Mouse (Mus musculus) heart, embryonic 10.5 days (tissue): ENCODE results near the gene Sympk. TPM values are rescaled to one million over a fixed set of nuclear protein-coding genes. Genes with fewer than 3 reads are reported as not detected.

ENCODE experiments used
- DNase-seq: peaks from one replicate; pipeline ENCODE4 v3.0.0-alpha.2; 2017; ENCODE audit warnings: low spot score
- H3K27ac ChIP-seq: fragments of 300-500 bp; sonication (generic); 2 replicates; pipeline ENCODE4 v1.5.1; 2016; ENCODE audit warnings: mild to moderate bottlenecking
- H3K27me3 ChIP-seq: fragments of 300-500 bp; sonication (generic); 2 replicates; pipeline ENCODE4 v1.6.1; 2016; ENCODE audit warnings: mild to moderate bottlenecking; ENCODE audit not compliant: poor library complexity, insufficient read depth, severe bottlenecking
- H3K36me3 ChIP-seq: fragments of 300-500 bp; sonication (generic); 2 replicates; pipeline ENCODE4 v1.6.1; 2016; ENCODE audit warnings: mild to moderate bottlenecking, moderate library complexity
- H3K4me1 ChIP-seq: fragments of 300-500 bp; sonication (generic); 2 replicates; pipeline ENCODE4 v1.6.1; 2016; ENCODE audit warnings: mild to moderate bottlenecking
- H3K4me3 ChIP-seq: fragments of 300-500 bp; sonication (generic); 2 replicates; pipeline ENCODE4 v1.5.1; 2016; ENCODE audit warnings: mild to moderate bottlenecking, moderate library complexity
- H3K9me3 ChIP-seq: fragments of 300-500 bp; sonication (generic); 2 replicates; pipeline ENCODE4 v1.6.1; 2016; ENCODE audit warnings: mild to moderate bottlenecking, moderate library complexity
- WGBS: fragments of 180-500 bp; shearing (Covaris S2); methylation state at CpG from one replicate; pipeline ENCODE4 v1.1.7; 2016; 5-methylcytosine and 5-hydroxymethylcytosine counted together
- polyA plus RNA-seq: library from polyadenylated mRNA; unstranded; fragments of >200 nt; fragmentation: Nextera tagmentation; extraction: Ambion mirVana; gene quantifications from 2 replicates; pipeline ENCODE4 v1.2.1, GENCODE M21; 2016

Gene Sympk
- polyA plus RNA-seq: 34.0 and 44.5 TPM in 2 replicates

- H3K27me3 ChIP-seq: peaks cover 42% of the 10 kb centered on the region
- DNase-seq: peak; percentile 97
- H3K27ac ChIP-seq: peak within 1 kb of the TSS; percentile 95
- peak within 1 kb of the TSS; percentile 95 for H3K4me3 ChIP-seq
- peaks cover 29% of the 10 kb centered on the region for H3K4me1 ChIP-seq
- H3K9me3 ChIP-seq: no peaks in the 10 kb centered on the region
- H3K36me3 ChIP-seq: peaks cover 6% of the 10 kb centered on the region
- under 1% methylated on average over 47 of the region's 50 CpGs for WGBS
These were observed at the start of gene Sympk for GRCm38 (mm10) chr7:19024096-19024506. Gene Sympk, plus strand, starts transcription at chr7:19024377.

GRCm38 (mm10) chr7:18978381-18978780, 45.8 kb upstream of the Sympk start:
- 91% methylated on average over 9 of the region's 9 CpGs for WGBS
- Histone ChIP-seq H3K36me3 (no peaks in the 10 kb centered on the region), H3K27me3 (no peaks in the 10 kb centered on the region), H3K27ac (no peak overlapping the region), H3K9me3 (no peaks in the 10 kb centered on the region), H3K4me1 (no peaks in the 10 kb centered on the region), H3K4me3 (no peak overlapping the region)
- DNase-seq: no peak

GRCm38 (mm10) chr7:18986503-18986902, 37.7 kb upstream of the Sympk start:
- no peak for DNase-seq
- no peaks in the 10 kb centered on the region for H3K36me3 ChIP-seq
- H3K4me3 ChIP-seq: no peak overlapping the region
- H3K9me3 ChIP-seq: no peaks in the 10 kb centered on the region
- peaks cover 13% of the 10 kb centered on the region for H3K4me1 ChIP-seq
- no peak overlapping the region for H3K27ac ChIP-seq
- 63% methylated on average over 2 of the region's 2 CpGs for WGBS
- peaks cover 24% of the 10 kb centered on the region; the same call in 1 of the 2 replicates for H3K27me3 ChIP-seq

GRCm38 (mm10) chr7:18987100-18987499, 37.1 kb upstream of the Sympk start, which contains the start of gene Nanos2:
Gene Nanos2, plus strand, starts transcription at chr7:18987400.
- Histone ChIP-seq H3K4me3 (no peak within 1 kb of the TSS), H3K27ac (no peak within 1 kb of the TSS), H3K36me3 (no peaks in the 10 kb centered on the region), H3K27me3 (peaks cover 30% of the 10 kb centered on the region), H3K9me3 (no peaks in the 10 kb centered on the region), H3K4me1 (peaks cover 19% of the 10 kb centered on the region)
- 69% methylated on average over 2 of the region's 2 CpGs for WGBS
- no peak for DNase-seq

- Histone ChIP-seq H3K4me3 (no peak overlapping the region), H3K27ac (no peak overlapping the region), H3K27me3 (peaks cover 37% of the 10 kb centered on the region), H3K36me3 (no peaks in the 10 kb centered on the region), H3K9me3 (no peaks in the 10 kb centered on the region), H3K4me1 (peaks cover 23% of the 10 kb centered on the region)
- 61% methylated on average over 13 of the region's 13 CpGs for WGBS
- DNase-seq: no peak
These were observed 36.4 kb upstream of the Sympk start for GRCm38 (mm10) chr7:18987747-18988146.

- H3K4me1 ChIP-seq: peaks cover 23% of the 10 kb centered on the region
- H3K36me3 ChIP-seq: 0 out of 2 replicates have a peak, but pooled peaks cover under 1% of the 10 kb centered on the region
- H3K27me3 ChIP-seq: peaks cover 47% of the 10 kb centered on the region
- DNase-seq: no peak
- H3K9me3 ChIP-seq: no peaks in the 10 kb centered on the region
- no peak overlapping the region for H3K4me3 ChIP-seq
- H3K27ac ChIP-seq: no peak overlapping the region
- WGBS: 58% methylated on average over 6 of the region's 6 CpGs
These were observed 35.4 kb upstream of the Sympk start for GRCm38 (mm10) chr7:18988780-18989179.

- Histone ChIP-seq H3K36me3 (0 out of 2 replicates have a peak, but pooled peaks cover 2% of the 10 kb centered on the region), H3K4me3 (peak overlapping the region; percentile 62), H3K27ac (peak overlapping the region; percentile 82; the same call in 1 of the 2 replicates), H3K9me3 (no peaks in the 10 kb centered on the region), H3K4me1 (peaks cover 23% of the 10 kb centered on the region), H3K27me3 (peaks cover 50% of the 10 kb centered on the region)
- 14% methylated on average over 5 of the region's 5 CpGs for WGBS
- no peak for DNase-seq
These were observed 34.2 kb upstream of the Sympk start for GRCm38 (mm10) chr7:18989995-18990394.

GRCm38 (mm10) chr7:18990601-18991295, 33.4 kb upstream of the Sympk start, which contains the start of gene Mypop:
Gene Mypop, plus strand, starts transcription at chr7:18991245.
- under 1% methylated on average over 37 of the region's 37 CpGs for WGBS
- peak within 1 kb of the TSS; percentile 82 for H3K27ac ChIP-seq
- H3K9me3 ChIP-seq: no peaks in the 10 kb centered on the region
- peaks cover 23% of the 10 kb centered on the region for H3K4me1 ChIP-seq
- 0 out of 2 replicates have a peak, but pooled peaks cover 3% of the 10 kb centered on the region for H3K36me3 ChIP-seq
- DNase-seq: peak; percentile 100
- H3K4me3 ChIP-seq: peak within 1 kb of the TSS; percentile 62
- H3K27me3 ChIP-seq: peaks cover 50% of the 10 kb centered on the region

- H3K27me3 ChIP-seq: peaks cover 50% of the 10 kb centered on the region
- DNase-seq: no peak
- 1% methylated on average over 59 of the region's 59 CpGs for WGBS
- peaks cover 23% of the 10 kb centered on the region for H3K4me1 ChIP-seq
- peak overlapping the region; percentile 62 for H3K4me3 ChIP-seq
- peaks cover 12% of the 10 kb centered on the region; the same call in 1 of the 2 replicates for H3K36me3 ChIP-seq
- no peaks in the 10 kb centered on the region for H3K9me3 ChIP-seq
- H3K27ac ChIP-seq: peak overlapping the region; percentile 82
These were observed 32.4 kb upstream of the Sympk start for GRCm38 (mm10) chr7:18991660-18992293.

- Histone ChIP-seq H3K4me1 (peaks cover 23% of the 10 kb centered on the region), H3K9me3 (no peaks in the 10 kb centered on the region), H3K4me3 (peak overlapping the region; percentile 62), H3K27ac (peak overlapping the region; percentile 82), H3K36me3 (peaks cover 14% of the 10 kb centered on the region; the same call in 1 of the 2 replicates), H3K27me3 (peaks cover 46% of the 10 kb centered on the region)
- no peak for DNase-seq
- WGBS: 3% methylated on average over 31 of the region's 31 CpGs
These were observed 31.9 kb upstream of the Sympk start for GRCm38 (mm10) chr7:18992294-18992675.

- Histone ChIP-seq H3K36me3 (peaks cover 21% of the 10 kb centered on the region; the same call in 1 of the 2 replicates), H3K4me3 (no peak overlapping the region), H3K4me1 (peaks cover 23% of the 10 kb centered on the region), H3K27ac (no peak overlapping the region), H3K9me3 (no peaks in the 10 kb centered on the region), H3K27me3 (peaks cover 39% of the 10 kb centered on the region)
- WGBS: 81% methylated on average over 5 of the region's 5 CpGs
- no peak for DNase-seq
These were observed 31.1 kb upstream of the Sympk start for GRCm38 (mm10) chr7:18993036-18993435.

- WGBS: 46% methylated on average over 9 of the region's 9 CpGs
- H3K9me3 ChIP-seq: no peaks in the 10 kb centered on the region
- H3K4me3 ChIP-seq: no peak overlapping the region
- peaks cover 19% of the 10 kb centered on the region; the same call in 1 of the 2 replicates for H3K36me3 ChIP-seq
- H3K27me3 ChIP-seq: peaks cover 2% of the 10 kb centered on the region; the same call in 1 of the 2 replicates
- H3K27ac ChIP-seq: no peak overlapping the region
- DNase-seq: no peak
- peaks cover 22% of the 10 kb centered on the region for H3K4me1 ChIP-seq
These were observed 25.3 kb upstream of the Sympk start for GRCm38 (mm10) chr7:18998835-18999234.

- Histone ChIP-seq H3K4me1 (peaks cover 35% of the 10 kb centered on the region), H3K4me3 (peak overlapping the region; percentile 63), H3K9me3 (no peaks in the 10 kb centered on the region), H3K27ac (peak overlapping the region; percentile 91), H3K36me3 (peaks cover 25% of the 10 kb centered on the region), H3K27me3 (no peaks in the 10 kb centered on the region)
- WGBS: 29% methylated on average over 10 of the region's 10 CpGs
- no peak for DNase-seq
These were observed 23.8 kb upstream of the Sympk start for GRCm38 (mm10) chr7:19000421-19000820.
